Mouse (Mus musculus) small intestine, adult 2 months (tissue): ENCODE measurements around the gene Zfpm1.

Experiments used
- CTCF ChIP-seq: fragments of 200-500 bp; IDR thresholded peaks from 2 replicates; pipeline ENCODE4 v1.5.1; 2012; ENCODE audit warnings: low read depth, mild to moderate bottlenecking, control low read depth, inconsistent platforms, low read length, moderate library complexity, mixed read lengths; ENCODE audit not compliant: insufficient replicate concordance, insufficient read length; ENCODE audit errors: extremely low read depth
- POLR2A ChIP-seq: fragments of 200-500 bp; IDR thresholded peaks from 2 replicates; pipeline ENCODE4 v1.6.1; 2012; ENCODE audit warnings: low read depth, mild to moderate bottlenecking, control low read depth, inconsistent platforms, low read length, moderate library complexity

DNA sequence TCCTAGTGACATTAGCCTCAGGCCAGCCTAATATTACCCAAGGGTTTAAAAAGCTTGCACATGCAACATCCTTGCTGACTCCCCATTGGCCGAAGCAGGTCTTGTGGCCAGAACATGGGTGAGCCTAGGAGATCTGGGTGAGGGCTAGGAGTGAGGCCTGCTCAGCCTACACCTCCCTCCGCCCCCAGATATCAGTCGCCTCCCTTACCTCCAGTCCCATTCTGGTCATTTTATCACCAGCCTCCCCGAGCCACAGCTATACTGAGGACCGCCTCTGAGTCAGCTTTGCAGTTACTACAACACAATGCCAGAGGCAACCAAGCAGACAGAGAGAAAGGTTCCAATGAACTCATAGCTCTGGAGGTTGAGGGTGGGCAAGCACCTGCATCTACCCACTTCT lies 5.6 kb upstream of the Zfpm1 start:
- TF ChIP-seq CTCF (no peak), POLR2A (no peak)
